Mouse (Mus musculus) adrenal gland (tissue): ENCODE measurements around the gene Inmt.
"Not testable (repeated sequence)": the region's sequence is repeated elsewhere in the genome, so short reads cannot be mapped to it uniquely, and the experiment has no call there.

ENCODE experiments used
- intact Hi-C: fragments of 180-260 bp; cut with DNase I; formaldehyde crosslinking; loops from one replicate; pipeline ENCODE4 v1.15.1; 2025
- long read RNA-seq, 2 experiments: library from polyadenylated mRNA; unstranded; transcript quantifications; one replicate each; pipeline ENCODE4 v2.0.0; 2020; ENCODE audit warnings: borderline replicate concordance in 1 of 2; ENCODE audit not compliant: insufficient replicate concordance in 1 of 2

The Inmt gene
- long read RNA-seq, experiment 1, partial matches to known transcripts = 0 of 2 reads
- long read RNA-seq, experiment 1, other reads (novel, unspliced or antisense) = 0 of 2 reads
- long read RNA-seq, experiment 2, partial matches to known transcripts = 0 of 2 reads
- long read RNA-seq, experiment 2, other reads (novel, unspliced or antisense) = 1 of 2 reads

DNA sequence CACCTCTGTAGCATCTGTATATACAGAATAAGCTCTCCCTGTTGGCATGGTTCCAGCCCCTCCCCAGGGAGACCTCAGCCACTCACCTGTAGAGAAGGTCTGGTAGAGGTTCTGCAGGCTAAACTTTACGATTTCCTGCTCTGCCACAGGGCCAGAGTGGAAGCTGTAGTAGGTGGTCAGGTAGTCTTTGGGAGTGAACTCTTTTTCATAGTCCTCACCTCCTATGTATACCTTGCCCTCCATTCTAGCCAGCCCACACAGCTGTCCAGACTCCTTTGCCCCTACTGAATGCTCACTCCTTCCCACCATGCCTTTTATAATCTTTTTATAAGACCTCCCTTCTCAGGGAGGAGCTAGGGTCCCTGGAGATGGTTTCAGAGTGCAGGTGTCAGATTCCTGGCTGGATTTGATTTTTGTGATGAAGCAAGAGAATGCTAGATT lies at the start of gene Inmt:
Inmt (minus strand) TSS at position 303 of the 441 bp plus-strand sequence.
- intact Hi-C loops = no loop called here

DNA sequence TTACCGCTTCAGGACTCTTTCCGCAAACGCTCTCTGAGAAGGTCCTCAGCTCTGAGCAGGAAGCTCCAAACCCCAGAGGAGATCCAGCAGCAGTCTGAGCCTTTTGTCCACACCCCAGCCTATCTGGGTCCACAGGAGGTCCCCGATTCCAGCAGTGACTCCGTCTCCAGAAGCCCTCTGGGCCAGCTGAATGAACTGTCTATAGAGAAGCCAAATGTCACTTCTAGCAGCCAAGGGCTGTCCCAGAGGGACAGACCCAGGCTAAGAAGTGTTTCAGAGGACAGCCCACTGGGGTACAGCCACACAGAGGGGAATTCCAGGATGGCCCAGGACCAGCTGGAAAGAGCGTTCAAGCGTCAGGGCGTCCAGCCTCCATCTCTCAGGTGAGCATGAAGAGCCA lies 49.1 kb upstream of the Inmt start:
- intact Hi-C loops = no loop called here

DNA sequence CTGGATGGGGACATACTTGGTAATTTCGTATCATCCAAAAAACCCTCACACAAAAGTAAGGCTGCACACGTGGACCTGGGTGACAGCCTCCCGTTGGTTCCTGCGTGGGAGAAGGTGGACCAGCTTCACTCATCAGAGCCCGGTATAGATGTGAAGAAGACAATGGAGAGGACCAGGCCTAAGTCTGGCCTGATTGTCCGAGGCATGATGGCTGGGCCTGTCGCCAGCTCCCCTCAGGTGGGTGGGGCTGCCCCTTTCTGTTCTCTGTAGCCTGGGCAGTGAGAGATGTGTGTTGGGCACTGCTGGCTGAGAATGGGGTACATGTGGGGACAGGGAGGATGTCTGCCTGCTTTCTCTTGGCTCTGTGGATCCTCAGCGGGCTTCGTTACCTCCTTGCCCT lies 43.4 kb upstream of the Inmt start:
- intact Hi-C loops = no loop called here

DNA sequence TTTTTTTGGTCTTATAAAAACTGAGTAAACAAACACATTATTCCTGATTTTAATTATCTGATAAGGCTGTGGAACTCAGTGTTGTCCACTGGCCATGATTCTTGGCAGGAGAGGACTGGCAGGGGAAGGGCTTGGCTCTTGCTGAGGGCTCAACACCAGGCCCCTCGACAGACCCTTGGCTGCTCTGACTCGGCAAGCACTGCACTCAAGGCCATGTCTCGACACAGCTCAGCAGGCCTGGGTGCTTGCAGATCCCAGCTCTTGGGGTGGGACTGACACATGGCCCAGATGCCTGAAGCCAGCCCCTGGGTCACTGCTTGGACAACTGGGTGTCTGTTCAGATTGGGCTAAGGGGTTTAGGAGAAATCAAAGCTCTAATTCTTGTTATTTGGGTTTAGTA lies 39.7 kb upstream of the Inmt start:
- intact Hi-C loops = no loop called here

DNA sequence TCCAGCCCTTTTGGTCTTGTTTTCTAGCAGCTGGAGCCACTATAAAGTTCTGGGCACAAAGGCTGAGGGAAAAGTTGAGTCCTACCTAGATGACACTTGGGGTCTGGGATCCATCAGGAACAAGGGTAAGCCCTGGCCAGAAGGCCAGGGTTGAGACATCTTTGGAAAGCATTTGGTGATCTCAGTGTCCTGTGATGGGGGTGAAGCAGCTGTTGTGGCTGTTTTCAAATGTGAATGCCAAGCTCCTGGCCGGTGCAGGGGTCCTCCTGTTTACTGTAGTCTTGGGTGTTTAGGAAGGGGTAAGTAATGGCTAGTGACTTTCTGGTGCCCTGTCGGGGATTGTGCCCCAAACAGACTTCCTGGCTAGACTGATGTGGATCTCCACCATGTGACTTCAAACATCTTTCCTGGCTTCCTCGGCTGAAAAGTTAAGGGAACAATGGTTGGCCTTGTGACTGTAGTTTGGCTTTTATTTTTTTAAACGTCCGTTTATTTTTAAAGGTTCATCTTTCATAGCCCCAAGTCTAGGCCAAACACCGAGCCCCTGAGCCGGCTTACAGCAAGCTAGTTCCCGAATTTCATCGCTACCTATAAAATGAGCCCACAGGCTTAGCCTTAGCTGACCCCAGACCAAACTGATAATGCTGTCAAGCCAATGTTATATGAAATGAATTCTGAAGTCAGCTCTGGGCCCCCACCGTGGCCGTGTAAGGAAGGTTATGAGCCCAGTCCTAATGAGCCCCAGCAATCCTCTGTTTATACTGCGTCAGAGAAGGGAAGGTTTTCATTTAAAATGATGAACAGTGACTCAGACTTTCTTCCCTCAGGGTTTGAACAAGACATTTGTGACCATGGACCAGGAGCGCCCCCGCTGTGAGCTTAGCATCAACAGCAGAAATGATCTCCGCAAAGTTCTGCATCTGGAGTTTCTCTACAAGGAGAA lies 35.9 kb upstream of the Inmt start:
- intact Hi-C loops = no loop called here

DNA sequence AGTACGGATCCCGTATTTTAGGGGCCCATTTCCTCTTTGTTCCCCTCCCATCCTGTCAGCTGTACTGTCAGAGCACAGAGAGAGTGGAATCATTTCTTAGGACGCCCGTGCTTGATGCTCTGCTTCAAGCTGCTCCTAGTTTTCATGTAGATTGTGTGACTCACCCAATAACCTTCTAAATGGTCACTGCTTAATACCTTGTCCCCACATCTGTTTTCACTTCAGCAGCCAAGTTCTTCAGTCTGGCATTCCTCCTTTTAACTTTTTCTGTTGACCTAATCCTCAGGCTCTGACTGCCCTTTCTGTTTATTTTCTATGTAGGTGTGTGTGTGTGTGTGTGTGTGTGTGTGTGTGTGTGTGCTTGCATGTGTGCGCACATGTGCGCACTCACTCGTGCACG lies 32.9 kb upstream of the Inmt start:
- intact Hi-C loops = no loop called here

DNA sequence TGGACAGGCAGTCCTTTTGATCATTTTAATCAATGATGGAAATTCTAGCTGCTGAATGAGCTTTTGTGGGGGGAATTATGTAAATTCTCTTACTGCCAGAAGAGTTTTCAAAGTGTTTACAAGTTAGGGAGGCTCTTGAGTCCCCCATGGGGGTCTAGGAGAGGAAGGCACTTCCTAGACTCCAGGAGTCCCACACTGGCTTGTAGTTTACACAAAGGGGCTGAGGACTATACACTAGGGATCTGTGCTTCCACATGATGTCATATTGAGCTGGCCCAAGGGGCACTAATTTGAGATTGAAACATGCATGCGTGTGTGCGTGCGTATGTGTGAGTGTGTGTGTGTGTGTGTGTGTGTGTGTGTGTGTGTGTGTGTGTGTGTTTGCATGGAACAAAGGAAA lies 29.1 kb upstream of the Inmt start:
- intact Hi-C loops = no loop called here

DNA sequence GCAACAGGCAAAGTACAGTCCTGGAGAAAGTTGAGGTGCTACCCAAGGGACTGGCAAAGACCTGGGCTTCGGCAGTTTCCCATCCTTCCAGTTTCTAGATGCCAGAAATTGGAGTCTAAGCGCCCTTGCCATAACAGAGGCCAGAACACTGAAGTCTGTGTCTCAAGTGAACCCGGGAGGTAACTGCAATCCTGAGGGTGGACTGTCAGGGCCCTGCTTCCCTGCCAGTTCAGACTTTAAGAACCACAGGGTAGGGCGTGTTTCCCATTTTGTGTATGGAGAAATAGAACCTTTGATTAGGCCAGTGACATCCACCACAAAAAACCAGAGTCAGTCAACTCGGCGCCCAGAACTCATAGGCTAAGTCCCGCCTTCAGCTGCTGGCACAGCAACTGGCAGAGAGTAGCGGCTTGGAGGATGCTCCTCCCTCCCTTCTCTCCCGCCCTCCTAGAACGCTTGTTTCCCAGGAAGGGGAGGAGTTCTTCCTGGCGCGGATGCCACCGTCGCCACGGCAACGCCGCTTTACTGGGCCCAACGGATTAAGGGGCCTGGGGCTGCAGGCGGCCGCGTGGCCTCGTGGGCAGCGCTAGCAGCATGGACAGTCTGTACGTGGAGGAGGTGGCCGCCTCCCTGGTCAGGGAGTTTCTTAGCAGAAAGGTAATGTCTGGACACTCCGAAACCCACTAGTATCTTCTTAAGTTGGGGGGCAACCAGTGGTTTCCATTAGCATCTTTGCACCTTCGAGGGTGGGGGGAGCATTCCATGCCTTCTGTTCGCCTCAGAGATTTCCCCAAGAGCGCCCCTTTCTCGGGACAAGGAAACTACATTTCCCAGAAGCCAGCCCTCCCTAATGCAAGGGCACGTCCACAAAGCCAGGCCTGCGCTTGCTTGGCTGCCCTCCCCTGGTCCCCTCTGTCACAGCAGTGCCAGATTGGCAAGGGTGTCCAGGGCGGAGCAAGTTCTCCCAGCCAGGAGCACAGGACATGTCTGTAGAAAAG lies 28.4 kb upstream of the Inmt start, which contains the start of gene Mindy4:
Mindy4 (plus strand) TSS at position 471 of the 998 bp plus-strand sequence.
- intact Hi-C loops = no loop called here

DNA sequence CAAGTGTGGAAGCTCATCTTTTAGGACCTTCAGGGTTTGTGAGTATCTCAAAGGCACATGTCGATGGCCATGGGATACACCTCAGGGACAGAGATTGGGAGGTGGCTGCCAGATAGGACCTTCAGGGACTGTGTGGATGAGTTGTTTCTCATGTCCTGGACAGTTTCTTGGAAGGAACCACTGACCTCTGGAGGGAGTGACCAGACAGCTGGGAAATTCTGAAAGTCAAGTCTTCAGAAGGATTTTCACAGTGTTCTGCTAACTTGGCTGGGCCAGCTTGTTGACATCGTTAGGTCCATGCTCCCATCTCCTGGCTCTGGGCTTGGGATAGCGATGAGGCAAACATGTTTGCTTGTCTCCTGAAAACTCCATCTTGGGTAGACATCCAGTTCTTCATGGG lies 24.2 kb upstream of the Inmt start:
- intact Hi-C loops = no loop called here

DNA sequence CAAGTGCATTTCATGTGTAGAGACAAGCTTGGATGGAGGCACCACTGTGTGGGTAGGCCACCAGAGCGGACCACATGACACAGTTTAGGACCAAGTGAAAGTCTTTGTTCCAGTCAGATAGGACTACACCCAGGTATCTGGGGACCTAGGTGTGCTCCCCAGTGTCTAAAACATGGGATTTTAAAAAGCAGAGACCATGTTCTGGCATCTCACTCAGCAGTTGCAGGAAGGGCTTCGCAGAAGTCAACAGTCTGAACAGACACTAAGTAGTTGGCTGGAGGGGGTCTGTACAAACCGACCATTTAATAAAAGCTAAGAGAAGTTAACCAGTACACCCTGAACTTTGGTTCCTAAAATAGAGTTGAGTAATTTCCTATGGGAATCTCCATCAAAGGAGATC lies 18.3 kb upstream of the Inmt start:
- intact Hi-C loops = no loop called here

DNA sequence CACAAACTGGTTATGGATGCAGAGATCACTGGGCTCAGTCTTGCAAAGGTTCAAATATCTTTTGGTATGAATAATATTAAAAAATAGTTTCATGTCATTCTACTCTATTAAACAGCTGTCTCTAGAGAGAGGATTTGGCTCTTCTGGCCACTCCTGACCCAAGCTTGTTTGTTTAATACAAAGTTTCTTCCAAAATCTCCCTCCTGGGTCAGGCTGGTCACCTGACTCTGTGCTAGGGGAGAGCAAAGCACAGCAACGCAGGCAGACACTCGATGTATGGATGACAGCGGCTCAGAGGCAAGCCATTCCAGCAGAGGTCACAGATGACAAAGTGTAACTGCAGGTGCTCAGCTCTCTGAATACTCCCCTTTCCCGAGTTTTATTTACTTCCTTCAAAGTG lies 16.7 kb upstream of the Inmt start:
- intact Hi-C loops = no loop called here

DNA sequence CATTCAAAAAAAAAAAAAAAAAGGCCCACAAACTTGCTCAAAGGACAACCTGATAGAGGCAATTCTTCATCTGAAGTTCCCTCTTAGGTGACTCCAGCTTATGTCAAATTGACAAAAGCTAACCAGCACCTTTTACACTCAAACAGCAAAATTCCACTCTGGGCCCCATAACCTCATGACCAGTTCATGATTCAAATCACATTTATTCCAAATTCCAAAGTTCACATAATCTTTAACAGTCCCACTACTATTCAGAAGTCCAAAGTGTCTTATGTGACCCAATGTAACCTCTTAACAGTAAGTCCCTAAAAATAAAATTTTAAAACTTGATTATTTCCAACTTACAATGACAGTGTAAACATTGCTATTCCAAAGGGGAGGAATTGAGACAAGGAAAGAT lies 14.6 kb upstream of the Inmt start:
- intact Hi-C loops = no loop called here

DNA sequence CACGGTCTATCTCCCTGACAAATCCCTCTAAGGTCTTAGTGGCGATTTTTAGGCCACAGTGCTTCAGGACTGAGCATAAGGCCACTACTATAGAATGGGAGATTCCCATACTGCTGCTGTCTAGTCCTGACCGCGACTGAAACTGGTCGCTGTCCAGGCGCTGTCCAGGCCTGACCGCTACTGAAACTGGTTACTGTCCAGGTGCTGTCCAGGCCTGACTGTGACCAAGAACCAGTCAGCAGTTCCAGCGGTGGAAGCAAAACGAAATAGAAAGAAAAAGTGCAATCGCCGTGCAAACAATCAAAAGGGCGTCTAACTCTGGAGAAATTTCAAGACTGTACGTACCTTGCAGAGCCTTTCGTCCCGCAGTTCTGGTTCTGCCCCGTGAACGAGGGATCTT lies 13.0 kb upstream of the Inmt start:
- intact Hi-C loops = not testable (repeated sequence)

DNA sequence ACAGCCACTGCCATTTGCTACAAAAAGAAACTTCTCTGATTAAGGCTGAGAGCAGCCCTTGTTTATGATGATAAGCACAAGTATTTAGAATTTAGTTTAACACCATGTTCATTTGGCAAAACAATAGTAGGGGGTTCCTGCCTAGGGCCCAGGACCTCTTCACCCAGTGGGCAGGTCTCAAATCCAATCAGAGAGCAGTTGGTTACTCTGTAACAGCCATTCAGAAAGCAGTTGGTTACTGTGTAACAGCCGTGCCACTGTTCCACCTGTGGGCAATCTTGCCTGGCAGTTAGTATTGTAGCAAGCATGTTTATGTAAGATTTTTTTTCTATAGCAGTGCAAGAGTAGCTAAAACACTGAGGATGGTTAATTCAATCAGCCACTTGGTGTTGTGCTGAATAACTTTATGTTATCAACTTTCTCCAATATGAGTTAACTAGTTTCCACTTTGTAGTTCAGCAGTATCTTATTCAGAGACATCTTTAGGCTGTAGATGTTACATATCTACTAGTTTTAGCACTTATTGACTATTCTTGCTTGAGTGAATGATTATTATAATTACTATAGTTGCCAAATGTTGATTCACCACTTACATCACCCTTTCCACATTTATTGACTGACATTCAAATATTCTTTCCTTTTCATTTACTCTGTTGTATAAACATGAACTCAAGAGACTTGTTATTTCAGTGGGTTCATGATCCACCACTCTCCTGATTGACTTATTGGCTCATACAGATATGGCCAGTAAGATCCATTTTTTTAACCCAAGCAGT lies 8.0 kb upstream of the Inmt start:
- intact Hi-C loops = no loop called here

DNA sequence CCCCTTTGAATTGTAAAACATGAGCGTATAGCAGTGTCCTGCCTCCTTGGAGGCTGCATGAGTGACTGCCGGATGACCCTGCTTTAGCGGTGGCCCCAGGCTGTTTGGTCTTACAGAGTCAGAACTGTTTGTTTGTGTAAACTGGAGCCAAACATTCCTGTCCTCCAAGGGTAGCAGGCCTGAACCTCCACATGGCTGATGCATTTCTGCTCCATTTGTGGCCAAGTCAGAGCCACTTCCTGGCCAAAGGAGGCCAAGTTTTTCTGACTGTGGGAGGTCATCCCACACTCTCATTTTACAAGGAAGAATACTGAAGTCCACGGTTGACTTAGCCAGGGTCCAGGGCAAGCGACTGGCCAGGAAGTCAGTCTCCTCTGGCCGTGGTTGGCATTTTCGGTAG lies 4.7 kb upstream of the Inmt start:
- intact Hi-C loops = no loop called here

DNA sequence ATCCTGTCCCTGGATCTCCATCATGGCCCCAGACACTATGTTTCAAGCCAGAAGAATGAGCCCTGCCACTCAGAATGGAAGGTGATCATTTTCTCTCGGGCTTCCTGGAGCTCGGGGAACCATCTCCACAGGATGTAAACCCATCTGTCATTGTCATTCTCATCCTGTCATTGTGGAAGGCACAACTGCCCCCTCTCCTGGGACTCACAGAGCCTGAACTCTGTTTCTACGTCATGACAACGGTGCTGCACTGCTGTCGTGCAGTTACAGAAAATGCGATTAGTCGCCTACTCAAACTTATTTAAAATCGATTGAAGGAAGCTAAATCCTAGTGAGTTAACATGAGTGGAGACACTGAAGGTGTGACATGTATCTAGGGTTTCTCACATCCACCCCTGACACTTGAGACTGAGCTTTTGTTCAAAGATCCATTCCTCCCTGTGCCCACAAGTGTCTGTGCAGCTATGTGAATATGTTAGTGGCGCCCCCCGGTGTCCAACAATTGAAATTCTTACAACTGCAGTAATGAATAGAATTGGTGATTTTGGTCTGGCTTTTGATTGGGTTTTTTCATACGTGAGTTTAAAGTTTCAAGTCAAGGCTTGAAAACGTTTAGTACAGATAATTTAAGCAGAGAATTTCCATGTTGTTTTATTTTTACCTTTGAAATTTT lies 2.4 kb upstream of the Inmt start:
- intact Hi-C loops = no loop called here

DNA sequence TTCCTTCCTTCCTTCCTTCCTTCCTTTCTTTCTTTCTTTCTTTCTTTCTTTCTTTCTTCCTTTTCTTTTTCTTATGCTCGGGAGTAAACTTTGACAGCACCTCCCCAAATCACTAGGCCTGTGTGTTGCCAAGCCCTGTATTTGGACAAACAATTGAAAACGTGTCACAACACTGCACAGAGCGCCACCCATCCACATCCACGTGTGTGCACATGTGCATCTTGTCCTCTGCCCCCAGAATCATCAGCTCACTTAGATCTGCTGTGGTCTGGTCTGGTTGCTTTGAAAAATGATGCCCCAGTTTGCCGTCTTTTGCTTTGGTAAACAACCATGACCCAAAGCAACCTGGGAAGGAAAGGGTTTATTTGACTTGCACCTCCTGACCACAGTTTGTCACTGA lies 1.0 kb upstream of the Inmt start:
- intact Hi-C loops = no loop called here

DNA sequence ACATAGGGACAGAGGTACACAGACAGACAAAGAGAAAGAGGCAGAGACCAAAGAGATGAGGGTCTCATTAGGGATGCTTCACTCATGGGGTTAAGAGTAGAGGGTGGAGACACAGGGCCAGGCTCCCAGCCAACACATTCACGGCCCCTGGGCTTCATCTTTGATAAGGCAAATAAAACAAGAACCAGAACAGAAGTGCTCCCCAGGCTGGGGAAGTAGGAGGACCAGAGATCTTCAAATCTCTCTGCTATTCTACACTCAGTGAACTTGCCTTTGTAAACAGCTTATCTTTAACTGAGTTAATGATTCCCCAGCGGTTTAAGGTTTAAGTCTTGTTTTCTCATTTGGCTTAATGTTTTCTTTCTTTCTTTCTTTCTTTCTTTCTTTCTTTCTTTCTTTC lies 613 bp upstream of the Inmt start:
- intact Hi-C loops = no loop called here

DNA sequence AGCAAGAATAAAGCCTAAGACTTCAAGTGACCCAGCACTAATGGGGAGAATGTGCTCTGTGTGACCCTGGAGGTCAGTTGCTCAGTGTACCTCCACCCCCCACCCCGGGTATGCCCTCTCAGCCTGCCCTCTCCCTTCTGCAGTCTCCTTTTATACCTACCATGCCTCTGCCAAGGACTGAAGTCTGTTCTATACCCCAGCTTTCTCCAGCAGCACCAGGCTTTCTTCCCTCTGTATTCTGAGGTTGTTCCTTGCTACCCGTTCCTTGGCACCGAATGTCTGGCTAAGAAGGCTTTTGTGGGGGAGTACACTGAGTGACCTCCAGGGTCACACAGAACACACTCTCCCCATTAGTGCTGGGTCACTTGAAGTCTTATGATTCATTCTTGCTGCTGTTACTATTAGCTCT lies 898 bp downstream of the Inmt start:
- intact Hi-C loops = no loop called here

DNA sequence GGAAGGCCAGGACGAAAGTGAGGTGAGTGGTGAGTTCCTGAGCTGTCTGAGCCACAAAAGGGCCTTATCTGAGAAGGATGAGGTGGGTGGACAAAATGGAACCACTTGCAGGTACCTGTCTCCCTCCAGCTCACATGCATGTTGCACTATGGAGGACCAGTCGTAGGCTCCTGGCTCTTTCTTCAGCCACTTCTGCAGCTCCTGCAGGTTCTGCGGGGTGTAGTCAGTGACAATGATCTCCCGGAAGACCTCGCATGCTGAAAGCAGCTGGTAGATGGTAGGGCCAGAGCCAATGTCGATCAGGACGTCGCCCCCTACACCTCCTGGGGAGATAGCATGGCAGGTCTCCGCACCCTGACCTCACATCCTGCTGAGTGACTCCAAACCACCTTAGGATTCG lies 1.7 kb downstream of the Inmt start:
- intact Hi-C loops = no loop called here
